Mouse (Mus musculus) intestine, embryonic 16.5 days (tissue): ENCODE measurements around the gene 3110082J24Rik. TPM values are rescaled to one million over a fixed set of nuclear protein-coding genes. Genes with fewer than 3 reads are reported as not detected.

Experiments
- ATAC-seq: fragments of 200-750 bp; cut with Nextera tagmentation; 2 replicates; pipeline ENCODE4 v1.8.0; 2017; ENCODE audit warnings: moderate TSS enrichment, moderate library complexity
- H3K27ac ChIP-seq: fragments of 300-500 bp; sonication (generic); 2 replicates; pipeline ENCODE4 v1.5.1; 2014; ENCODE audit warnings: mild to moderate bottlenecking, low read length
- H3K27me3 ChIP-seq: fragments of 300-500 bp; sonication (generic); replicated peaks from 2 replicates; pipeline ENCODE4 v1.6.1; 2014; ENCODE audit warnings: low read length, control low read depth, mixed read lengths; ENCODE audit not compliant: control insufficient read depth, insufficient read depth
- H3K36me3 ChIP-seq: fragments of 300-500 bp; sonication (generic); 2 replicates; pipeline ENCODE4 v1.6.1; 2014; ENCODE audit warnings: low read length, control low read depth; ENCODE audit not compliant: control insufficient read depth, insufficient read depth
- H3K4me1 ChIP-seq: fragments of 300-500 bp; sonication (generic); 2 replicates; pipeline ENCODE4 v1.6.1; 2014; ENCODE audit warnings: low read length, control low read depth, mixed read lengths; ENCODE audit not compliant: control insufficient read depth, insufficient read depth
- H3K4me2 ChIP-seq: fragments of 300-500 bp; sonication (generic); 2 replicates; pipeline ENCODE4 v1.6.1; 2014; ENCODE audit warnings: low read depth, low read length, control low read depth
- H3K4me3 ChIP-seq: fragments of 300-500 bp; sonication (generic); 2 replicates; pipeline ENCODE4 v1.5.1; 2014; ENCODE audit warnings: mild to moderate bottlenecking, low read length
- H3K9ac ChIP-seq: fragments of 300-500 bp; sonication (generic); 2 replicates; pipeline ENCODE4 v1.6.1; 2014; ENCODE audit warnings: low read depth, low read length
- H3K9me3 ChIP-seq: fragments of 300-500 bp; sonication (generic); 2 replicates; pipeline ENCODE4 v1.6.1; 2016; ENCODE audit warnings: low read length, control low read depth; ENCODE audit not compliant: control insufficient read depth
- WGBS: fragments of 180-500 bp; shearing (Covaris S2); extraction: QIAGEN DNeasy Blood & Tissue Kit; methylation state at CpG from one replicate; pipeline ENCODE4 v1.1.7; 2014; 5-methylcytosine and 5-hydroxymethylcytosine counted together
- polyA plus RNA-seq: library from polyadenylated mRNA; unstranded; fragments of >200 nt; fragmentation: Nextera tagmentation; extraction: Ambion mirVana; gene quantifications from 2 replicates; pipeline ENCODE4 v1.2.1, GENCODE M21; 2015

Gene 3110082J24Rik
- polyA plus RNA-seq, 1 experiment from 2014 or later: not detected

DNA sequence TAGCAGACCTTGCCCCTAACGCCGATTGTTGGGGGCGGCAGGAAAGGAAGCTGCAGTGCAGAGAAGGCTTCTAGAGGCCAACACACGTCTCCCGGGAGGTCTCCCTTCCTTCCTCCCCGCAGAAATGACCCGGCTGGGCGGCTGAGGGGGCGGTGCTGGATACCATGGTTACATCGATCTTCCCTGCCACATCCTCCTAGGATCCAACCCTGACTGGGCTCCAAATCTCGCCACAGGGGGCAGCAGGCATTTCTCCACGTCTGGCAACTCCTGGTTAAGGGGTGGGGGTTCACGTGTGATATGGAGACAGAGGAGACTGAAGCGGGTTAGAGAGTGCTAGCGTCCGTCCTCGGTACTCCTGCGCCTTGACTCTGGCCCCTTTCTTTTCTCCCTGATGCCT is 5.2 kb upstream of the 3110082J24Rik start:
- H3K4me2 ChIP-seq: peak overlapping the region; percentile 49
- 6% methylated on average over 18 of the region's 18 CpGs for WGBS
- peak overlapping the region; percentile 83 for H3K27ac ChIP-seq
- H3K27me3 ChIP-seq: peaks cover 11% of the 10 kb centered on the region
- no peaks in the 10 kb centered on the region for H3K9me3 ChIP-seq
- H3K4me3 ChIP-seq: peak overlapping the region; percentile 22
- H3K36me3 ChIP-seq: no peaks in the 10 kb centered on the region
- H3K9ac ChIP-seq: peak overlapping the region; percentile 51
- H3K4me1 ChIP-seq: peaks cover 25% of the 10 kb centered on the region
- peak; percentile 23; the same call in 1 of the 2 replicates for ATAC-seq

DNA sequence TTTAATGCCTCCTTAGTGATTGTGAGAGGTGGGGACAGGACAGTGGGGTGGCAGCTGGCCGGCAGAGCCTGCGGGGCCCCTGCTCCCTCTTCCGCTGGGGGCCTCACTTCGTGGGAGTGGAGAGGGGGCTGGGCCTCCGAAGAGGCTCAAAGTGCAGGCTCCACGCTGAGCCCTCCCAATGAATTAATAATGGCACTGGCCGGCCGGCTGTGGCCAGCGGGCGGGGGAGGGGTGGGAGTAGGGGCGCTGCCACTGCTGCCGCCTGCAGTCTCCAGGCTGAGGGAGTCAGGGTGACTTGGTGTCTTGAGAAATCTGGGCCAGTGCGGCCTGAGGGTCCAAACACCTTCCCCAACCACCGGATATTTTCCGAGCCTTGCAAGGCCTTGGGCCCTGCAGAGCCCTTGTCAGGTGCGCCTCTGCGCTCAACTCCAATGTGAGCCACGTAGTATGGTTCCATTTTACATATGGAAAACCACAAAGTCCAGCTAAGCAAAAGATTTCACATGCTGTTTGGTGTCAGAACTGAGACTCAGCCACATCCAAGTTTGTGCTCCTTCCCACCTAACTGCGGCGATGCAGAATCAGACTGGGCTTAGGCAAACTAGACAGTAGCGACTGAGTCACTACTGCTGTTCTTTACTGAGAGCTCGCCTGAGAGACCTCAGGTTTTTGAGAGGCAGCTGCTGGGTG is 4.6 kb upstream of the 3110082J24Rik start:
- Histone ChIP-seq H3K4me2 (peak overlapping the region; percentile 49), H3K27ac (peak overlapping the region; percentile 83), H3K9ac (peak overlapping the region; percentile 51), H3K9me3 (no peaks in the 10 kb centered on the region), H3K4me3 (peak overlapping the region; percentile 22), H3K36me3 (no peaks in the 10 kb centered on the region), H3K27me3 (peaks cover 17% of the 10 kb centered on the region), H3K4me1 (peaks cover 27% of the 10 kb centered on the region)
- 10% methylated on average over 22 of the region's 22 CpGs for WGBS
- ATAC-seq: peak; percentile 68

DNA sequence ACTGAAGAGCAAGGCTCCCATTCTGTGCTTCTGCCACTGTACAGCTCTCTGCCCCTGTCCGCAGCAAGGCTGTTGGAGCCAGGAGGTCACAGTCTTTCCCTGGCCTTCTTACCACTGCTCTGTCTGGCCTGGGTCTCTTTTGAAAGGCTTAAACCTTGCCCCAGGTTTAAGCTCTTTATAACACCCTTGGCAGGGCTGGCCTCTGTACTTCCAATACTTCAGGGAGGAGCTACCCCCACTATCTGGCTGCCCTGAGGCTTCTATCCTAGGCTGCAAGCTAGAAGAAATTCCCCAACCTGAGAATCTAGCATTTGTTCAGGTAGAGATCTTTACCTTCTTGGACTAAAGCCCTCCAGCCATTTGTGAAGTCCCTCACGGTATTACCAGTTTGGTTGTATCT is 4.0 kb upstream of the 3110082J24Rik start:
- Histone ChIP-seq H3K27ac (peak overlapping the region; percentile 83), H3K36me3 (no peaks in the 10 kb centered on the region), H3K4me3 (no peak overlapping the region), H3K27me3 (peaks cover 23% of the 10 kb centered on the region), H3K9ac (0 out of 2 replicates have a peak overlapping the region, but pooled peaks have one; percentile 38), H3K4me2 (peak overlapping the region; percentile 49), H3K4me1 (peaks cover 34% of the 10 kb centered on the region), H3K9me3 (no peaks in the 10 kb centered on the region)
- 56% methylated on average over 2 of the region's 2 CpGs for WGBS
- ATAC-seq: peak; percentile 63

DNA sequence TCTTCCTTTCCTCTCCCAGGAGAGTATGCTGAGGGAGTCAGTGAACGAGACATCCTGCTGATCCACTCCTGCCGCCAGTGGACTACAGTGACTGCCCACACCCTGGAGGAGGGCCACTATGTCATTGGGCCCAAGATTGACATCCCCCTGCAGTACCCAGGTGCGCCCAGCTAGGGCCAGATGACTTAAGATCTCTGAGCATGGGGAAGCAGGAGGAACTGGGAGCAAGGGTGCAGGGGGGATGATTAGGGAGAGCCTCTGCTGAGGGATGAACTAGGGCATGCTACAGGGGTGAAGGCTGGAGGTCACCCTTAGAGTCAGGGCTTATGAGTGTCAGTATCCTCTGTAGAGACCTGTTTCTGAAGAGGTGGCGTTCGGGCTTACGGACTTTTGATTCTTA is 2.3 kb upstream of the 3110082J24Rik start:
- Histone ChIP-seq H3K9ac (no peak overlapping the region), H3K4me3 (no peak overlapping the region), H3K4me2 (no peak overlapping the region), H3K27me3 (peaks cover 31% of the 10 kb centered on the region), H3K9me3 (no peaks in the 10 kb centered on the region), H3K27ac (no peak overlapping the region), H3K36me3 (no peaks in the 10 kb centered on the region), H3K4me1 (peaks cover 31% of the 10 kb centered on the region)
- no peak for ATAC-seq
- 83% methylated on average over 6 of the region's 6 CpGs for WGBS

DNA sequence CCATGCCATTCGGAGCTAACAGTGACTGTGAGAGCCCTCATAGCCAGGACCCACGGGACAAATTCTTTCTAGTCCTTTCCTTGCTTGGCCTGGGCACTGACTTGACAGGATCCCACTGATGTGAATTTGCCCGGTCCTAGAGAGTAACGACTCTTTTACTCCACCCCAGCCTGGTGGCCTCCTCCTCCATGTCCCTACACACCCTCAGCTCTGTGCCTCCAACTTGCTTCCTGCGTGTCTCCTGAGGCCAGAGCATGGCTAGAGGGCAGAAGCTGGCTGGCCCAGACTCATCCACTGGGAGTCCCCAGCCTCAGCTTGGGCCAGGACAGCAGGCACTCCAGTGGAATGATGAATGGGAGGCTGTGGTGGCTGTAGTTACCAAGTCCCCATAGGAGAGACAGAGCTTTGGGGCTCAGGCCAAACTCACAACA is 1.7 kb upstream of the 3110082J24Rik start:
- no peaks in the 10 kb centered on the region for H3K36me3 ChIP-seq
- peaks cover 31% of the 10 kb centered on the region for H3K4me1 ChIP-seq
- H3K4me2 ChIP-seq: no peak overlapping the region
- 35% methylated on average over 5 of the region's 5 CpGs for WGBS
- ATAC-seq: no peak
- H3K27ac ChIP-seq: no peak overlapping the region
- no peak overlapping the region for H3K4me3 ChIP-seq
- H3K27me3 ChIP-seq: peaks cover 33% of the 10 kb centered on the region
- H3K9ac ChIP-seq: no peak overlapping the region
- H3K9me3 ChIP-seq: no peaks in the 10 kb centered on the region

DNA sequence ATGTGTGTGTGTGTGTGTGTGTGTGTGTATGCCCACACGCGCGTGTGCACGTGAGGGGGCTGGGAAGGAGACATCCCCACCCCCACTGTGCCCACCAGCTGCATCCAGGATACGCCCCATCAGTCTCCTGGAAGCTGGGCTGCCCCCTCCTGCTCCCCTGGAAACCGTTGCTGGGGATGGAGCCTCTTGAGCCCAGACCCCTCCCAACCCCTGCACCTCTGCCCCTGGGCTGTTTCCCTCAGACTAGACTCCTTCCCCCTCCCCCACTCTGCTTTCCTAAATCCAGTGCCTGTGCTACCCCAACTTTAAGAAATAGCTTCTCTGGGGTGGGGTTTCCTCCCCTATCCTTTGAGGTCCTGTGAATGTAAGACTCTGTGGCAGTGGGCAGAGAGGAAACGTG is 1.3 kb upstream of the 3110082J24Rik start:
- Histone ChIP-seq H3K9me3 (no peaks in the 10 kb centered on the region), H3K27me3 (peaks cover 33% of the 10 kb centered on the region), H3K27ac (no peak overlapping the region), H3K4me1 (peaks cover 31% of the 10 kb centered on the region), H3K4me3 (no peak overlapping the region), H3K36me3 (no peaks in the 10 kb centered on the region), H3K4me2 (no peak overlapping the region), H3K9ac (no peak overlapping the region)
- WGBS: 15% methylated on average over 7 of the region's 7 CpGs
- ATAC-seq: no peak

DNA sequence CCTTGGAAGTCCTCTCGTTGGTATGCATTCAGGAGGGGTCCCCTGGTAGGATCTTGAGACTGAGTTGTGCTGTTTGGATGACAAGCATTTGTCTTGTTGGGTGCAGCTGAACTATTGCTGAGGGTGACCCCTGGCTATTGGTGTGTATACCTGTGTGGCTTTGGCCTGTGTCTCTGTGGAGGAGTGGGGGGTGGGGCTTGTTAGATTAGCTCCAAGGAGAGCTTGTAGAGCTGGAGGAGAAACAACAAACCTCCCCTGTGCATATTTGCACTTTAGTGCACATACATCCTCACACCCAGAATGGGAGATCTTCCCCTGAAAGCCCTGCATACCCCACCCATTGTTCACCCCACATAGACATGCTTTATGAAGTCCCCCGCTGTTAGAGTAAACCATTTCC is 870 bp upstream of the 3110082J24Rik start:
- Histone ChIP-seq H3K4me2 (no peak overlapping the region), H3K9me3 (no peaks in the 10 kb centered on the region), H3K27me3 (peaks cover 33% of the 10 kb centered on the region), H3K4me3 (no peak overlapping the region), H3K4me1 (peaks cover 31% of the 10 kb centered on the region), H3K9ac (no peak overlapping the region), H3K27ac (no peak overlapping the region), H3K36me3 (no peaks in the 10 kb centered on the region)
- ATAC-seq: no peak
- 39% methylated on average over 2 of the region's 2 CpGs for WGBS

DNA sequence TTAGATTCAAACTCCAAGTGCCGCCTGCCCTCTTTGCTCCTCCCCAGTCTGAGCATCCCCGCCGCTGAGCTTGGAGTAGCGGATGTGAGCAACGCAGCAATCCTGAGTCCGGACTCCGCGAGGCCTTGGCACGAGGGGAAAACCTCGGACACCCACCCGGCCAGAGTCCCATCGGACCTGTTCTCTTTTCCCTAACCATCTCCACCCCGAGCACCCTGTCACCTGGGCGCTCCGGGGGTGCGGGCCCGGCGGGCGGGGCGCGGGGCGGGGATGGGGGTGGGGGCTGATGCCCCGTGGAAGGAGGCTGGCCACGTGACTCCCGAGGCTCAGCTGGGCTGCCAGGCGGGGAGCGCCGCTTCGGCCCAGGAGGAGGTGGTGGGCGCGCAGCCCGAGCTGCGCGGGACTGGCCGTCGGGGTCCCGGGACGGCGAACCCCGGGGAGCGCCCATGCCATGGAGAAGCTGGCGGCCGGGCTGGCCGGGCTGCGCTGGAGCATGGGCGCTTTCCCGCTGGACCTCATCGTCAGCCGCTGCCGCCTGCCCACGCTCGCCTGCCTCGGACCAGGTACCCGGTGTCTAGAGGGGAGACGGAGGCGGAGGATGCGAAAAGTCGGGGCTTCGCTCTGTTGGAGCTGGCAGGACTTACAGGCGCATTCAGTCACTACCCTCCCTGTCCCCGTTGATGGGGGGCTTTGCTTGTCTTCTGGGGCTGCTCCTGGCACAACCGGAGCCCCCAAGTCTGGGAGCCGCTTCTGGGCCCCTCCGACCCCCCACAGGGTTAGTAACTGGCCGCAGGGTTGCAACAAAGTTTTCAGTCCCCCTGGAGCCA is 832 bp downstream of the 3110082J24Rik start, which contains the start of gene Garem2:
Garem2 (plus strand) TSS at position 321 of the 827 bp plus-strand sequence.
- H3K27me3 ChIP-seq: peaks cover 33% of the 10 kb centered on the region
- no peak within 1 kb of the TSS for H3K27ac ChIP-seq
- whole genome bisulfite sequencing: 2% methylated on average over 64 of the region's 65 CpGs
- peak; percentile 61; the same call in 1 of the 2 replicates for ATAC-seq
- H3K4me1 ChIP-seq: peaks cover 14% of the 10 kb centered on the region
- no peaks in the 10 kb centered on the region for H3K9me3 ChIP-seq
- no peaks in the 10 kb centered on the region for H3K36me3 ChIP-seq
- peak within 1 kb of the TSS; percentile 56 for H3K4me3 ChIP-seq
- H3K4me2 ChIP-seq: peak within 1 kb of the TSS; percentile 97
- peak within 1 kb of the TSS; percentile 57 for H3K9ac ChIP-seq

DNA sequence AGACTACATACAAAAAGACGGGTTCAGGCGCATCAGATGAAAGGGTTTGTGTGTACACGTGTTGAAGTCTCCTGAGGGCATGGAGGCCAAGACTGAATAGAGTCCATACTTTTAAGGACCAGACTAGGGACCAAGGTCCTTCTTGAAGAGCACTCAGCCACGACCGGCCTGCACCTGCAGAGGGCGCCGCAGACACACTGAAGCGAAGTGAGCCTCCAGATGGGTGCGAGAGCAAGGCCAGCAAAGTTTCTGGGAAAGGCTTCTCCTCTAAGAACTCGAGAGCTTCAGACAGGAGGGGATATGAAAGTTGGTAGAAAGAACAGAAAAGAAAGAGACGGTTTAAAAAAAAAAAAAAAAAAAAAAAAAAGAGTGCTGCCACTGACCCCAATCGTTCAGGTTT is 1.5 kb downstream of the 3110082J24Rik start:
- no peak overlapping the region for H3K27ac ChIP-seq
- H3K4me1 ChIP-seq: peaks cover 11% of the 10 kb centered on the region
- H3K27me3 ChIP-seq: peaks cover 33% of the 10 kb centered on the region
- ATAC-seq: peak; percentile 29; the same call in 1 of the 2 replicates
- H3K36me3 ChIP-seq: no peaks in the 10 kb centered on the region
- no peak overlapping the region for H3K9ac ChIP-seq
- no peaks in the 10 kb centered on the region for H3K9me3 ChIP-seq
- H3K4me2 ChIP-seq: peak overlapping the region; percentile 97
- peak overlapping the region; percentile 56 for H3K4me3 ChIP-seq
- 4% methylated on average over 12 of the region's 12 CpGs for WGBS
